Mouse (Mus musculus): ENCODE measurements around the gene Tipin. TPM values are rescaled to one million over a fixed set of nuclear protein-coding genes. Genes with fewer than 3 reads are reported as not detected.

Tipin gene
- polyA plus RNA-seq, 2 experiments: 124 to 199 TPM

DNA sequence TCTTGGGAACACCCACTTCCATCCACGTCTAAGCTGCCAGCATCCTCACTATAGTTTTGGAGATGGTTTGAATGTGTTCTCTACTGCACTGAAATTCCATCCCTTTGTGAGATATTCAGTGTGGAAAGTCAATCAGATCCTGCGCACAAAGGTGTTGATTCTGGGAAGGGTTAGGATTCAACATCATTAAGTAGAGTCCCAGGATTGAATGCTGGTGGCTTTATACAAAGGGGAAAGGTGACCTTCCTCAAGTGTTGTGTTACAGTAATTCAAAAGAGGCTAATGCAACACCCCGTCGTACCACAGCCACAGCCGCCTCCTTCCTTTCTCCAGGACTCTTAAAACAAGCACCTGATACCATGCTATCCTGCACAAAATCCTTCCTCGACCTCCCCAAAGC is 54.4 kb downstream of the Tipin start:
- Histone ChIP-seq H3K27ac (replicated peaks; ENCODE audit: low read depth, low read length) (no peak overlapping the region), H3K36me3 (ENCODE audit: control insufficient read depth, insufficient read depth, low read length) (peaks cover 13% of the 10 kb centered on the region; the same call in 1 of the 2 replicates), H3K4me1 (ENCODE audit: control insufficient read depth, insufficient read depth, low read length) (peaks cover 7% of the 10 kb centered on the region; the same call in 1 of the 2 replicates), H3K4me3 (replicated peaks; ENCODE audit: low read length) (no peak overlapping the region), H3K9ac (ENCODE audit: low read depth, low read length, severe bottlenecking) (no peak overlapping the region), H3K27me3 (ENCODE audit: control insufficient read depth, insufficient read depth, low read length) (no peaks in the 10 kb centered on the region), H3K9me3 (ENCODE audit: control insufficient read depth, low read length) (no peaks in the 10 kb centered on the region), H3K4me2 (replicated peaks; ENCODE audit: low read depth, low read length, severe bottlenecking) (no peak overlapping the region)
- ATAC-seq (ENCODE audit: low FRiP score, low read depth) (no peak), DNase-seq (ENCODE audit: low spot score) (no peak)
- TF ChIP-seq POLR2A (IDR thresholded peaks at IDR 0.05; ENCODE audit: borderline replicate concordance, extremely low read depth, insufficient read depth, insufficient read length): no peak
- WGBS: 89% methylated on average over 6 of the region's 6 CpGs

DNA sequence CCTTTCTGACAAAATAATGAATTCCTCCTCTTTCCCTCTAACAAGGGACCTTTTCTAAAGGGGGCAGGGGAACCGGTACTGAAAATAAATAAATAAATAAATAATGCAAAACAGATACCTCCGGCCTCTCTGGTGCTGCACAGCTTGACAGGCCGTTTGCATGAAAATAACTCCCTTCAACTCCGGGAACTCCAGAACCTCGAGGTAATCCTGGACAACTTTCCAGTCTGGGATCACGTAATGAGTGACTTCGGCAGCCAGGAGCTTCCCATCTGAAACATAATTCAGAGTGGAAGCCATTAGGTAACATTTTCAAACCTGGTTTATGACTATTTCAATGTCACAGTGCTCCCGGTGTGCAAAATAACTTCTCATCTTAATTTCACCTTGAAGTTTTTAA is 58.0 kb downstream of the Tipin start:
- H3K9ac ChIP-seq (ENCODE audit: low read depth, low read length, severe bottlenecking): peak overlapping the region; percentile 99; the same call in 1 of the 2 replicates
- ATAC-seq (ENCODE audit: low FRiP score, low read depth) (no peak), DNase-seq (ENCODE audit: low spot score) (no peak)
- H3K27me3 ChIP-seq (ENCODE audit: control insufficient read depth, insufficient read depth, low read length): no peaks in the 10 kb centered on the region
- peak overlapping the region; percentile 50; the same call in 1 of the 2 replicates for H3K4me3 ChIP-seq (replicated peaks; ENCODE audit: low read length)
- 0 out of 2 replicates have a peak overlapping the region, but pooled peaks have one; percentile 3 for H3K27ac ChIP-seq (replicated peaks; ENCODE audit: low read depth, low read length)
- no peak for TF ChIP-seq POLR2A (IDR thresholded peaks at IDR 0.05; ENCODE audit: borderline replicate concordance, extremely low read depth, insufficient read depth, insufficient read length)
- peak overlapping the region; percentile 75 for H3K4me2 ChIP-seq (replicated peaks; ENCODE audit: low read depth, low read length, severe bottlenecking)
- H3K36me3 ChIP-seq (ENCODE audit: control insufficient read depth, insufficient read depth, low read length): peaks cover 9% of the 10 kb centered on the region; the same call in 1 of the 2 replicates
- WGBS: 11% methylated on average over 8 of the region's 8 CpGs
- peaks cover 16% of the 10 kb centered on the region; the same call in 1 of the 2 replicates for H3K4me1 ChIP-seq (ENCODE audit: control insufficient read depth, insufficient read depth, low read length)
- H3K9me3 ChIP-seq (ENCODE audit: control insufficient read depth, low read length): no peaks in the 10 kb centered on the region

DNA sequence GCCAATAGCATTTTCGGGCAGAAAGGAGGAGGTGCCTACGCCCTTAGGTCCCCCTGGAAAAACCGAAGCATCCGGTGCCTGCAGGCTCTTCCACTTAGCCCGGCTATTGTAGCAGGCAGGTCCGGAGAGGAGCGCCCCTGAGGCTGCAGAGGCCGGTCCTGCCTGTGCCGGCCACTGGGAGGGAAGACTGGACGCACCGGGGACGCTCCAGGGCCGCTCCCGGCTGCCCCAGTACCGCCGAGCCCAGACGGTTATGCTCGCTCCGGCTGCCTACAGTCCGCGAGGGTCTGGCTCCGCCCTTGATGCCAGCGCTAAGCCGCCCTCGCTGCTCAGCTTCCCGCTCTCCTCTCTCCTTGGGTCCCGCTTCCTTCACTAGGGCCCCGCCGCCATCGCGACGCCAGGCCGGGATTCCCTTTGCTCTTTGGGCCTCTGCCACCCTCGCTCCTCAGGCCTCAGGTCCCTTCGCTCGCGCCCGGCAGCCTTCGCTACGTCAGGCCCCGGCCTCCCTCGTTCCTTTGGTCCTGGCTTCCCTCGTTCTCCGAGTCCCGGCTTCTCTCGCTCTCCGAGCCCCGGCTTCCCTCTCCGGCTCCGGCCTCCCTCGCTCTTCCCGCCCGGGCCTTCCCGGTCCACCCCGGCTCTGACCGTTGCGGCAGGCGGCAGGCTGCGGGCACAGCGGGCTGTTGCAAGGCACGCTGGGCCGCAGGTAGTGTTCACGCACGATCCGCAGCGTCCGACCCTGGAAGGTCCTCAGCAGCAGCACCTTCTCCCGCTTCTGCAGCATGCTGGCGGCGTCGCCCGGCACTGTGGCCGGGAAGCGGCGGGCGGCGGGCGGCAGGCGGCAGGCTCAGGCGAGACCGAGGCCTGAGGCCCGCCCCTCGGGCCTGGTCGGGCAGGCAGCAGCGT is 59.2 kb downstream of the Tipin start:
- Histone ChIP-seq H3K27me3 (ENCODE audit: control insufficient read depth, insufficient read depth, low read length) (no peaks in the 10 kb centered on the region), H3K4me2 (replicated peaks; ENCODE audit: low read depth, low read length, severe bottlenecking) (peak overlapping the region; percentile 75), H3K36me3 (ENCODE audit: control insufficient read depth, insufficient read depth, low read length) (peaks cover 5% of the 10 kb centered on the region; the same call in 1 of the 2 replicates), H3K27ac (replicated peaks; ENCODE audit: low read depth, low read length) (peak overlapping the region; percentile 98), H3K9me3 (ENCODE audit: control insufficient read depth, low read length) (no peaks in the 10 kb centered on the region), H3K9ac (ENCODE audit: low read depth, low read length, severe bottlenecking) (peak overlapping the region; percentile 99), H3K4me1 (ENCODE audit: control insufficient read depth, insufficient read depth, low read length) (peaks cover 16% of the 10 kb centered on the region; the same call in 1 of the 2 replicates), H3K4me3 (replicated peaks; ENCODE audit: low read length) (peak overlapping the region; percentile 50)
- DNase-seq (ENCODE audit: low spot score) (peak; percentile 70), ATAC-seq (ENCODE audit: low FRiP score, low read depth) (peak; percentile 79)
- 1% methylated on average over 69 of the region's 85 CpGs for WGBS
- peak; percentile 41; the same call in 1 of the 2 replicates for TF ChIP-seq POLR2A (IDR thresholded peaks at IDR 0.05; ENCODE audit: borderline replicate concordance, extremely low read depth, insufficient read depth, insufficient read length)

DNA sequence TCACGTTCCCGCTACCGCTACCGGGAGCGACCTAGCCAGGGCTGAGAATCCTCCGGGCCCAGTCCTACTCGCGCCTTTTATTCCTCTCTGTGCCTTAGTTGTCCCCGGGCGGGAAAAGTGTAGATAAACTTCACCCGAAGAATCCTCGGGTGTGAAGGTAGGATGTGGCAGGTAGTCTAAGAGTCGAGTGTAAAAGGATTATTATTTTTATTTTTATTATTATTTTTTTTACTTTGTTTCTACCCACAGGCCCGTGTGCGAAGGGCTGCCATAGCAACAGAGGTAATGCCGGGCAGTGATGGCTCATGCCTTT is 59.8 kb downstream of the Tipin start, which contains the start of gene Dis3l:
TSS of gene Dis3l (minus strand) at position 35 of the 313 bp plus-strand sequence.
- no peak for TF ChIP-seq POLR2A (IDR thresholded peaks at IDR 0.05; ENCODE audit: borderline replicate concordance, extremely low read depth, insufficient read depth, insufficient read length)
- Histone ChIP-seq H3K36me3 (ENCODE audit: control insufficient read depth, insufficient read depth, low read length) (peaks cover 2% of the 10 kb centered on the region; the same call in 1 of the 2 replicates), H3K4me3 (replicated peaks; ENCODE audit: low read length) (peak within 1 kb of the TSS; percentile 50), H3K4me2 (replicated peaks; ENCODE audit: low read depth, low read length, severe bottlenecking) (peak within 1 kb of the TSS; percentile 75), H3K4me1 (ENCODE audit: control insufficient read depth, insufficient read depth, low read length) (peaks cover 16% of the 10 kb centered on the region; the same call in 1 of the 2 replicates), H3K9ac (ENCODE audit: low read depth, low read length, severe bottlenecking) (peak within 1 kb of the TSS; percentile 99), H3K27ac (replicated peaks; ENCODE audit: low read depth, low read length) (peak within 1 kb of the TSS; percentile 98), H3K9me3 (ENCODE audit: control insufficient read depth, low read length) (no peaks in the 10 kb centered on the region), H3K27me3 (ENCODE audit: control insufficient read depth, insufficient read depth, low read length) (no peaks in the 10 kb centered on the region)
- 0 out of 2 replicates have a peak, but pooled peaks have one; percentile 6 for ATAC-seq (ENCODE audit: low FRiP score, low read depth)
- DNase-seq (ENCODE audit: low spot score): peak; percentile 23
- 7% methylated on average over 16 of the region's 16 CpGs for WGBS

DNA sequence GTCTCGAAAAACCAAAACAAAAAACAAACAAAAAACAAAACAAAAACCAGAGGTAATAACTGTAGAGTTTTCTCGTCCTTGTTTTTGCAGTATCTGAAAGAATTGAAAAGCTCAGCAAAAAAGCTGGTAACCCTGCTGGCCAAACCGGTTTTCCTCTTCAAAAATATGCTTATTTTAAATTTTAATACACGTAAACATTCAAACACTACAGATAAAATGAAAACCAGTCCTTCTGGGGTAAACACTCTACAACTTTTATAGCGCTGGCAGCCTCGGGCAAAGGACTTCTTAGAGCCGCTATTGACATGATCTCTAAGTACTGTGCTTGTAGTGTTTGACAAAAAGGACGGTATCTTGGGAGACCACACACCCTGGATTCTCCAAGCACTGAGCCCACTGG is 60.3 kb downstream of the Tipin start:
- peaks cover 2% of the 10 kb centered on the region; the same call in 1 of the 2 replicates for H3K36me3 ChIP-seq (ENCODE audit: control insufficient read depth, insufficient read depth, low read length)
- no peak for ATAC-seq (ENCODE audit: low FRiP score, low read depth)
- H3K9ac ChIP-seq (ENCODE audit: low read depth, low read length, severe bottlenecking): peak overlapping the region; percentile 99; the same call in 1 of the 2 replicates
- no peak for TF ChIP-seq POLR2A (IDR thresholded peaks at IDR 0.05; ENCODE audit: borderline replicate concordance, extremely low read depth, insufficient read depth, insufficient read length)
- no peaks in the 10 kb centered on the region for H3K9me3 ChIP-seq (ENCODE audit: control insufficient read depth, low read length)
- H3K27me3 ChIP-seq (ENCODE audit: control insufficient read depth, insufficient read depth, low read length): no peaks in the 10 kb centered on the region
- H3K27ac ChIP-seq (replicated peaks; ENCODE audit: low read depth, low read length): peak overlapping the region; percentile 98; the same call in 1 of the 2 replicates
- WGBS: 42% methylated on average over 8 of the region's 8 CpGs
- H3K4me3 ChIP-seq (replicated peaks; ENCODE audit: low read length): peak overlapping the region; percentile 50
- no peak for DNase-seq (ENCODE audit: low spot score)
- peak overlapping the region; percentile 75 for H3K4me2 ChIP-seq (replicated peaks; ENCODE audit: low read depth, low read length, severe bottlenecking)
- peaks cover 16% of the 10 kb centered on the region; the same call in 1 of the 2 replicates for H3K4me1 ChIP-seq (ENCODE audit: control insufficient read depth, insufficient read depth, low read length)

Measured in limb, embryonic 14.5 days (tissue).